Mouse (Mus musculus) embryonic facial prominence, embryonic 13.5 days (tissue): ENCODE data around the gene Prnp. TPM values are rescaled to one million over a fixed set of nuclear protein-coding genes. Genes with fewer than 3 reads are reported as not detected.

ENCODE experiments used
- ATAC-seq: fragments of 200-750 bp; cut with Nextera tagmentation; 2 replicates; pipeline ENCODE4 v1.8.0; 2017; ENCODE audit warnings: low read depth; ENCODE audit not compliant: insufficient number of reproducible peaks, insufficient read depth, low FRiP score, low TSS enrichment
- H3K27ac ChIP-seq: fragments of 300-500 bp; sonication (generic); 2 replicates; pipeline ENCODE4 v1.5.1; 2015; ENCODE audit warnings: moderate library complexity, mild to moderate bottlenecking, inconsistent platforms
- H3K27me3 ChIP-seq: fragments of 300-500 bp; sonication (generic); 2 replicates; pipeline ENCODE4 v1.6.1; 2015; ENCODE audit warnings: mild to moderate bottlenecking, inconsistent platforms
- H3K36me3 ChIP-seq: fragments of 300-500 bp; sonication (generic); 2 replicates; pipeline ENCODE4 v1.6.1; 2015; ENCODE audit warnings: mild to moderate bottlenecking, inconsistent platforms
- H3K4me1 ChIP-seq: fragments of 300-500 bp; sonication (generic); 2 replicates; pipeline ENCODE4 v1.6.1; 2015; ENCODE audit warnings: inconsistent platforms
- H3K4me2 ChIP-seq: fragments of 300-500 bp; sonication (generic); 2 replicates; pipeline ENCODE4 v1.6.1; 2015; ENCODE audit warnings: moderate library complexity, mild to moderate bottlenecking, inconsistent platforms
- H3K4me3 ChIP-seq: fragments of 300-500 bp; sonication (generic); 2 replicates; pipeline ENCODE4 v1.5.1; 2015; ENCODE audit warnings: mild to moderate bottlenecking, inconsistent platforms
- H3K9ac ChIP-seq: fragments of 300-500 bp; sonication (generic); 2 replicates; pipeline ENCODE4 v1.6.1; 2015; ENCODE audit warnings: mild to moderate bottlenecking, inconsistent platforms
- H3K9me3 ChIP-seq: fragments of 300-500 bp; sonication (generic); 2 replicates; pipeline ENCODE4 v1.6.1; 2016; ENCODE audit warnings: inconsistent platforms
- WGBS: fragments of 180-500 bp; shearing (Covaris S2); methylation state at CpG from one replicate; pipeline ENCODE4 v1.1.7; 2015; ENCODE audit warnings: mixed read lengths; 5-methylcytosine and 5-hydroxymethylcytosine counted together
- polyA plus RNA-seq: library from polyadenylated mRNA; unstranded; fragments of >200 nt; fragmentation: Nextera tagmentation; extraction: Ambion mirVana; gene quantifications from 2 replicates; pipeline ENCODE4 v1.2.1, GENCODE M21; 2015

The Prnp gene
- polyA plus RNA-seq, 1 experiment from 2014 or later, result 66.4 TPM

- Histone ChIP-seq H3K4me3 (no peak overlapping the region), H3K9me3 (0 out of 2 replicates have a peak, but pooled peaks cover 11% of the 10 kb centered on the region), H3K4me1 (no peaks in the 10 kb centered on the region), H3K27me3 (no peaks in the 10 kb centered on the region), H3K9ac (no peak overlapping the region), H3K36me3 (no peaks in the 10 kb centered on the region), H3K4me2 (no peak overlapping the region), H3K27ac (no peak overlapping the region)
- WGBS, result 71% methylated on average over 3 of the region's 3 CpGs
- no peak for ATAC-seq
These were observed 66.9 kb downstream of the Prnp start for GRCm38 (mm10) chr2:131976663-131977062.

DNA sequence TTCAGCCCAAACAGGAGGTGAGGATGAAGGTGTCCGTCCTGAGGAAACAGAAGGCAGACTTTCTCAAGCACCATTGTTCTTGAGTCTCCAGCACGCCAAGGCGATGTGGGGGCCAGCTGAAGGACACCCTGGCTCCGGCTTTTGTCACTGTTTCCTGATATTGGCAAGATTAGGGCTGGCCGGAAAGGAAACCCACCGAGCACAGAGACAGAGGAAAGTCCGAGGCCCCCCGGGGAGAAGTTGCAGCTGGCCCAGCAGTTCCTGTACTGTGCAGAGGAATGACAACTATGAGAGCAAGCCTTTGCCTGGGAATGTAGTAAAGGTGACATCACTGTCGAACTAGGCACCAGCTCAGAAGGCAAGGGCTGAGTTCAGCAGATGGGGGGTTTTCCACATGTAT lies 71.1 kb downstream of the Prnp start:
- 0 out of 2 replicates have a peak, but pooled peaks cover 11% of the 10 kb centered on the region for H3K9me3 ChIP-seq
- no peaks in the 10 kb centered on the region for H3K36me3 ChIP-seq
- H3K4me2 ChIP-seq, result no peak overlapping the region
- no peak overlapping the region for H3K27ac ChIP-seq
- whole genome bisulfite sequencing, result 48% methylated on average over 9 of the region's 9 CpGs
- no peak overlapping the region for H3K4me3 ChIP-seq
- H3K9ac ChIP-seq, result no peak overlapping the region
- no peaks in the 10 kb centered on the region for H3K27me3 ChIP-seq
- ATAC-seq, result no peak
- H3K4me1 ChIP-seq, result no peaks in the 10 kb centered on the region

GRCm38 (mm10) chr2:131982546-131983196 lies 72.9 kb downstream of the Prnp start:
- H3K9ac ChIP-seq, result no peak overlapping the region
- 18% methylated on average over 6 of the region's 6 CpGs for whole genome bisulfite sequencing
- H3K4me1 ChIP-seq, result no peaks in the 10 kb centered on the region
- 0 out of 2 replicates have a peak, but pooled peaks cover 6% of the 10 kb centered on the region for H3K9me3 ChIP-seq
- no peak overlapping the region for H3K4me2 ChIP-seq
- no peak overlapping the region for H3K4me3 ChIP-seq
- H3K36me3 ChIP-seq, result no peaks in the 10 kb centered on the region
- H3K27me3 ChIP-seq, result no peaks in the 10 kb centered on the region
- H3K27ac ChIP-seq, result no peak overlapping the region
- peak; percentile 62; the same call in 1 of the 2 replicates for ATAC-seq

GRCm38 (mm10) chr2:131987950-131988349 lies 78.2 kb downstream of the Prnp start:
- Histone ChIP-seq H3K27me3 (no peaks in the 10 kb centered on the region), H3K36me3 (no peaks in the 10 kb centered on the region), H3K4me1 (peaks cover 5% of the 10 kb centered on the region; the same call in 1 of the 2 replicates), H3K9ac (no peak overlapping the region), H3K4me3 (no peak overlapping the region), H3K9me3 (no peaks in the 10 kb centered on the region), H3K4me2 (no peak overlapping the region), H3K27ac (no peak overlapping the region)
- 47% methylated on average over 3 of the region's 3 CpGs for WGBS
- no peak for ATAC-seq

Other genes with a start within 250 kb of the Prnp start
- not detected in 2 replicates for gene Erv3, start 50.2 kb upstream of the Prnp start, polyA plus RNA-seq
- gene Prn, start within 50 bp of the Prnp start, polyA plus RNA-seq, result 0.35 TPM in 1 of 2 replicates, not detected in the other
- gene Prnd, start 40.9 kb downstream of the Prnp start, polyA plus RNA-seq, result 32.2 and 40.3 TPM in 2 replicates
- 5.0 and 6.8 TPM in 2 replicates for gene Rassf2, start 120.3 kb downstream of the Prnp start, polyA plus RNA-seq
- 14.8 and 17.1 TPM in 2 replicates for gene Slc23a2, start 235.2 kb downstream of the Prnp start, polyA plus RNA-seq